Mouse (Mus musculus) G1E (cell line): ENCODE data around the gene Cetn3. TPM values are rescaled to one million over a fixed set of nuclear protein-coding genes. Genes with fewer than 3 reads are reported as not detected.
A peak's percentile ranks its signal among the peaks of the same experiment; 100 is the strongest.

Experiments
- ATAC-seq: 2 replicates; pipeline ENCODE4 v1.8.0; 2016; ENCODE audit warnings: mild to moderate bottlenecking; ENCODE audit not compliant: insufficient number of reproducible peaks, poor library complexity, low FRiP score, severe bottlenecking; ENCODE audit errors: extremely low read depth
- DNase-seq: peaks from one replicate; pipeline ENCODE4 v3.0.0; 2012; ENCODE audit warnings: low spot score
- H3K27me3 ChIP-seq: 2 replicates; pipeline ENCODE4 v1.6.1; 2012; ENCODE audit warnings: mild to moderate bottlenecking, low read length, inconsistent platforms; ENCODE audit not compliant: insufficient read depth
- H3K36me3 ChIP-seq: replicated peaks from 2 replicates; pipeline ENCODE3; 2012; ENCODE audit warnings: mild to moderate bottlenecking, inconsistent platforms
- H3K4me1 ChIP-seq: 2 replicates; pipeline ENCODE4 v1.6.1; 2012; ENCODE audit warnings: low read depth, low read length, inconsistent platforms, mixed read lengths; ENCODE audit not compliant: insufficient read depth
- H3K4me3 ChIP-seq: 2 replicates; pipeline ENCODE4 v1.5.1; 2012; ENCODE audit warnings: low read depth, mild to moderate bottlenecking, inconsistent platforms, low read length, moderate library complexity, mixed read lengths
- H3K9me3 ChIP-seq: replicated peaks from 2 replicates; pipeline ENCODE4 v1.6.1; 2012; ENCODE audit warnings: inconsistent platforms
- CTCF ChIP-seq: IDR thresholded peaks from 2 replicates; pipeline ENCODE4 v1.5.1; 2012; ENCODE audit warnings: low read depth, low read length, inconsistent platforms, mixed read lengths
- GATA1 ChIP-seq: IDR thresholded peaks from 2 replicates; pipeline ENCODE4 v1.6.1; 2012; ENCODE audit warnings: borderline replicate concordance, low read length, inconsistent platforms, mixed read lengths
- GATA2 ChIP-seq: IDR thresholded peaks from 2 replicates; pipeline ENCODE4 v1.6.1; 2012; ENCODE audit warnings: low read depth, low read length, inconsistent platforms, borderline replicate concordance
- POLR2AphosphoS5 ChIP-seq: IDR thresholded peaks from 2 replicates; pipeline ENCODE4 v1.6.1; 2012; ENCODE audit warnings: low read depth, low read length, inconsistent platforms; ENCODE audit not compliant: insufficient replicate concordance
- TAL1 ChIP-seq: conservative IDR thresholded peaks from 2 replicates; pipeline ENCODE4 v1.6.1; 2012; ENCODE audit warnings: low read depth, low read length, inconsistent platforms, mixed read lengths
- polyA plus RNA-seq: library from polyadenylated mRNA; stranded (reverse); fragments of >175 nt; gene quantifications from 2 replicates; pipeline ENCODE4 v1.2.3, GENCODE M21; 2012
- total RNA-seq, 2 experiments: library from RNA; stranded (forward) in 1 of 2; stranded (reverse) in 1 of 2; fragments of 200-1000 nt in 1 of 2; fragments of >200 nt in 1 of 2; fragmentation: Nextera tagmentation in 1 of 2; gene quantifications; 2 replicates each; pipeline ENCODE4 v1.2.3; 2014 to 2017

The Cetn3 gene
- total RNA-seq (2014; fragmentation: Nextera tagmentation) (96.8 and 106 TPM in 2 replicates), total RNA-seq (2017) (416 and 492 TPM in 2 replicates), polyA plus RNA-seq (10.6 and 14.2 TPM in 2 replicates)

GRCm38 (mm10) chr13:81782971-81783404 lies at the start of gene Cetn3:
TSS of gene Cetn3 (plus strand) at chr13:81783077.
- ATAC-seq (peak; percentile 79), DNase-seq (peak; percentile 85)
- Histone ChIP-seq H3K4me3 (peak within 1 kb of the TSS; percentile 83), H3K9me3 (no peaks in the 10 kb centered on the region), H3K36me3 (peaks cover 21% of the 10 kb centered on the region), H3K4me1 (peaks cover 29% of the 10 kb centered on the region), H3K27me3 (no peaks in the 10 kb centered on the region)
- TF ChIP-seq GATA1: no peak
- no peak for TF ChIP-seq CTCF
- no peak for TF ChIP-seq POLR2AphosphoS5
- TF ChIP-seq TAL1: no peak
- TF ChIP-seq GATA2: no peak

DNA sequence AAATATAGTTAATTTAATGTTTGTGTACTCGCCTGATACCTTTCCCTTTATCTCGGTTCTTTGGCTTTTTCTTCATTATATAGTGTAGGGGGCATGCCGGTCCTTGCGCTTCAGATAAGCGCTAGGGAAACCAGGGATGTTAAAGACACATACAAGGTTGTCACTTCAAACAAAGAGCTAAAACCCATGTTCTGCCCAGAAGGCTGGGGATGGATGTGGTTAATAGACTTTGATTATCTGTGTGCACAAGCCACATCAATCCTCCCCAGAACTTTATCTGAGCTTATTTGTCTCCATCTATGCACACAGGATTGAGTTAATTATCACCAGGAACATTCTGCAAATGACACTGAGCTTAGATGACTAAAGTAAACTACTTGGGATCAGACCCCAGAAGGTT lies 46.3 kb upstream of the Cetn3 start:
- no peaks in the 10 kb centered on the region for H3K36me3 ChIP-seq
- peak; percentile 82 for ATAC-seq

GRCm38 (mm10) chr13:81740898-81741297 lies 42.0 kb upstream of the Cetn3 start:
- ATAC-seq: 0 out of 2 replicates have a peak, but pooled peaks have one; percentile 32
- no peak for DNase-seq
- peaks cover 65% of the 10 kb centered on the region for H3K4me1 ChIP-seq
- peak; percentile 35; the same call in 1 of the 2 replicates for TF ChIP-seq TAL1
- TF ChIP-seq POLR2AphosphoS5: no peak
- H3K4me3 ChIP-seq: no peak overlapping the region
- H3K36me3 ChIP-seq: no peaks in the 10 kb centered on the region
- H3K9me3 ChIP-seq: no peaks in the 10 kb centered on the region
- H3K27me3 ChIP-seq: no peaks in the 10 kb centered on the region

More for the DNA sequence above, 46.3 kb upstream of the Cetn3 start:
- Histone ChIP-seq H3K27me3 (no peaks in the 10 kb centered on the region), H3K4me3 (no peak overlapping the region), H3K4me1 (peaks cover 50% of the 10 kb centered on the region), H3K9me3 (no peaks in the 10 kb centered on the region)
- no peak for DNase-seq
- TF ChIP-seq POLR2AphosphoS5: no peak
- TF ChIP-seq GATA2: no peak
- TF ChIP-seq TAL1: peak; percentile 70
- no peak for TF ChIP-seq CTCF
- TF ChIP-seq GATA1: no peak

DNA sequence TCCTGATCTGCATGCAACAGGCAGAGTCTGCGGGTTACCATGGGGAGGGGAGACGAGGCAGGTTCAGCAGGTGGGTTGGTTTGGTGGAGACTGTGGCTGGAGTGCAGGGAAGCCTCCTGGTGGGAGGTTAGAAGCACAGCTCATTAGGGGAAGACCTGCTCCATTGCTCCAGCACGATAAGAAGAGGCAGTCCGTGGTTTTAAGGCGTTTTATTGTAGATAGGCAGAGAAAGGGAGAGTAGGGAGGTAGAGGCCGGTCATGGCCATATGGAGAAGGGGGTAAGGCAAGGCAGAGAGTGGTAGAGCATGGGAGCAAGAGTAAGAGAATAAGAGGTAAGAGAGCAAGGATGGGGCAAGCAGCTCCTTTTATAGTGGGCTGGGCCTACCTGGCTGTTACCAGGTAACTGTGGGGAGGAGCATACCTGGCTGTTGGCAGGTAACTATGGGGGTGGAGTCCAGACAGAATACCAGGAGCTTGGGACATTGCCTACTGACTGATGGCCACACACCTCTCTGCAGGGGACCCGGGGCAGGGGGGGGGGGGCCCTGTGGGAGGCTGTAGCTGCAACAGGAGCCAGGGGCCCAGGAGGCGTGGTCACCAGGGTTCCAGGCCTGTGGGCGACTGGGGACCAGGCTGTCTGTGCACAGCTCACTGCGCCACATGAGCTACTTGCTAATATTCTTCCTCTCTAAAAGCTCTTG lies 39.3 kb upstream of the Cetn3 start:
- H3K4me3 ChIP-seq: peak overlapping the region; percentile 51
- ATAC-seq: 0 out of 2 replicates have a peak, but pooled peaks have one; percentile 17
- no peak for DNase-seq

DNA sequence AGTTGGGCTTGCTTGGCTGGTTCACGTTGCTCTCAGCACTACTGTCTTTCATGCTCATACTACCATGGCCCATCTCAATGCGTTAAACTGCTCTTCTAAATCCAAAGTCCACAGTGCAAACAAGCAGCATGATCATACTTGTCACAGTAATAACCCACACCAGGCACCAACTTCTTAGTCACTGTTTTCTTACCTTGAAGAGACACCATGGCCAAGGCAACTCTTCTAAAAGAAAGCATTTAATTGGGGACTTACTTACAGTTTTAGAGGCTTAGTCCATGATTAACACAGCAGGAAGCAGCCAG lies 38.8 kb upstream of the Cetn3 start:
- H3K4me3 ChIP-seq: no peak overlapping the region; the same call in 1 of the 2 replicates
- H3K36me3 ChIP-seq: no peaks in the 10 kb centered on the region
- DNase-seq (no peak), ATAC-seq (no peak)
- H3K27me3 ChIP-seq: no peaks in the 10 kb centered on the region
- H3K4me1 ChIP-seq: peaks cover 40% of the 10 kb centered on the region
- H3K9me3 ChIP-seq: no peaks in the 10 kb centered on the region; the same call in 1 of the 2 replicates
- TF ChIP-seq CTCF (no peak), POLR2AphosphoS5 (no peak), GATA1 (no peak), GATA2 (no peak), TAL1 (no peak)

More for the DNA sequence above, 39.3 kb upstream of the Cetn3 start:
- Histone ChIP-seq H3K27me3 (no peaks in the 10 kb centered on the region), H3K4me1 (peaks cover 44% of the 10 kb centered on the region), H3K9me3 (no peaks in the 10 kb centered on the region; the same call in 1 of the 2 replicates), H3K36me3 (no peaks in the 10 kb centered on the region)
- TF ChIP-seq CTCF (no peak), TAL1 (no peak; the same call in 1 of the 2 replicates), GATA2 (no peak), POLR2AphosphoS5 (no peak), GATA1 (no peak)

- no peak for DNase-seq
- no peaks in the 10 kb centered on the region for H3K27me3 ChIP-seq
- peaks cover 6% of the 10 kb centered on the region for H3K4me1 ChIP-seq
- TF ChIP-seq CTCF: no peak
- TF ChIP-seq POLR2AphosphoS5: no peak
- TF ChIP-seq GATA1: no peak
- no peak for TF ChIP-seq GATA2
- TF ChIP-seq TAL1: no peak
- H3K9me3 ChIP-seq: no peaks in the 10 kb centered on the region
- H3K4me3 ChIP-seq: no peak overlapping the region
- H3K36me3 ChIP-seq: peaks cover 1% of the 10 kb centered on the region
- ATAC-seq: no peak
These were observed 28.0 kb upstream of the Cetn3 start for GRCm38 (mm10) chr13:81754878-81755277.
